Mouse (Mus musculus) CD4-positive helper T cell, adult 2 months (primary cell): ENCODE measurements at regions not wholly inside any gene's neighbourhood (a gene's known extent, or its start where the extent isn't known, plus 50 kb on each side); places are given as distances from the start of the nearest gene placed in this dataset.

Experiments used
- DNase-seq: peaks from one replicate; pipeline ENCODE4 v3.0.0-alpha.2; 2012; ENCODE audit warnings: low read depth, missing footprints, low spot score

- no peak for DNase-seq
Measured at GRCm38 (mm10) chr2:45369914-45370614, 252.9 kb upstream of the Zeb2 start.

- DNase-seq, result no peak
Measured at GRCm38 (mm10) chr2:45369432-45369831, 252.2 kb upstream of the Zeb2 start.

- DNase-seq, result no peak
Measured at GRCm38 (mm10) chr2:45367436-45368193, 250.4 kb upstream of the Zeb2 start.

DNA sequence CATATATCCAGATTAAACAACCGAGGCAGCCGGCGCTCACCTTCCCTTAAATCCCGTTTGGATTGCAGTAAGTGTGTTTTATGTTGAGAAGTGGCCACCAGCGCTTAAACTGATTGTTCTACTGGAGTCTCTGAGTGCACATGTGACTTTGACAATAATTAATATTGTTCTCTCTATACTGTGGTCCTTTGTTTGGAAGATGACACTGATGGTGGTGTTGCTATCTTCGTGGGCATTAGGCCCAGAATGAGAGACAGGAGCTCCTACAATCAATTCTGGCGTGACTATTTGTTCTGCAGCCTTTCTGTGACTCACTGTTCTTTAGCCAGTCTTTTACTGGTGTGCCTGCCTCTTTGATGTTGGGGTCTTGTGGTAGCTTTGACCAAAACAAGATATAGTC is 240.1 kb upstream of the Zeb2 start:
- DNase-seq, result no peak

DNA sequence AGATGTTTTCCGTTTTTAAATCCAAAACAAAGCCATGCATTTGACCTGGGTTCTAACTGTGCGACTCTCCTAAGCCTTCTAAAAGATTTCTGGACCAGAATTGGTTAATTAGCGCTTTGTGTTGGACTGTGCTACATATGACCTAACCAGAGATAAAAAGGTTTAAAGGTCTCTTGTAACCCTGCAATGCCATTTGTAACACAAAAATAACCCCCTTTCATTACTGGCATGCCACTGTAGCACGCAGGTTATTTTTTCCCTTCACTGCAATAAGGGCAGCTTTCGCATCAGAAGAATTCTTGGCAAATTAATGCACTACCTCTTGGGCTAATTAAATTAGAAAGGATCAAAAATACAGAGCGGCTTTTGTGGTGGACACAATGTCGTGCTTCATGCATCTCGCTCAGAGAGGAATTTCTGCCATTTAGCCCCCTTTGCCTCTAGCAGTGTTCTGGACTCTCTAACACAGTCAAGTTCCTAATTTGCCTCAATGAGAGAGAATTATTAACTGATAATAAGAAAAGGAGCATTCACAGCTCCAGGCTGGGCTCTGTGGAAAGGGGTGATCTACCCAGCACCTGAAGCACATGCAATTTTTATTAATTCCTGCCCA is 239.5 kb upstream of the Zeb2 start:
- DNase-seq, result no peak

DNA sequence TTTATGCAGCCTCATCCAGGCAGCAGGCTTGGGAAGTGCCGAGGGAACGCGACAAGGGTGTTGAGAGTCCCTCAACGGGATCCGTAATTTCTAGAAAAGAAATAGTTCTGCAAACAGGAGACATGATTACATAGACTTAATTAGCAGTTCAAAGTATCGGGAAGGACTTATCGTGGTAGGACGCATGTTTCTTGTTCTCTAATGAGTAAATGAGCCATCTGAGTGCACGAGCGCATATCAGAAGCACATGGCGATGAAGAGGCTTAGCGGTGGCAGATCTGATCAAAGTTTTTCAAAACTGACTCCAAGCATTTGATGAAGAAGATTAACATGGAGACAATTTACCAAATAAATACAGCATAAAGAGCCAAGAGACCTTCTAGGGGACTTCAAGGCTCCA is 238.8 kb upstream of the Zeb2 start:
- DNase-seq, result no peak

DNA sequence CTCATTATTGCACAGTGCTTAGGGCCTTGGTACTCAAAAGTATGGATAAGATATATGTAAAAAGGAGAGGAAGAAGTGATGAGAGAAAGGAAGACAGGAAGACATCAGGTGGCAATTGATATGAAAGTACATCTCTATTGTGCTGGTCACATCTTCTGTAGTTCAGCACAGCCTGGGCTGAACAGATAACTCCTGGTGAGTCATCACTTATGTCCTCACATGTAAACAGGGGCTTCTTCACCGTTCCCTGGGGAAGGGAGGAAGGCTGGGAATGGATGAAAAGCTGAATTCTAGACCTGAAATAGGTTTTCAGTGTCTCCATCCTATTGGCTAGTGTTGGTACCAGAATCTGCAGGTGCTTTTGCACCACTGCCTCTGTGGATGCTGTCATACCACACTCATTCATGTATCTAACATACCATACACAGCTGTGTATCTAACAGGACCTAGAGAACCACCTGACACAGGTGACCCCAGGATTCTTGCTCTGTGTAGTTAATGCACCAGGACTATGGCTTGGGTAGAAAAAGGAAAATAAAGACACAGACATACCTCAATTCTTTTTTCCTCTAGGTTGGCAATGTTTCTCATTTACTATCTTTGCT is 234.4 kb upstream of the Zeb2 start:
- DNase-seq, result no peak

- DNase-seq, result no peak
Measured at GRCm38 (mm10) chr2:45346358-45346757, 229.2 kb upstream of the Zeb2 start.

- DNase-seq, result no peak
Measured at GRCm38 (mm10) chr2:45339866-45340265, 222.7 kb upstream of the Zeb2 start.

DNA sequence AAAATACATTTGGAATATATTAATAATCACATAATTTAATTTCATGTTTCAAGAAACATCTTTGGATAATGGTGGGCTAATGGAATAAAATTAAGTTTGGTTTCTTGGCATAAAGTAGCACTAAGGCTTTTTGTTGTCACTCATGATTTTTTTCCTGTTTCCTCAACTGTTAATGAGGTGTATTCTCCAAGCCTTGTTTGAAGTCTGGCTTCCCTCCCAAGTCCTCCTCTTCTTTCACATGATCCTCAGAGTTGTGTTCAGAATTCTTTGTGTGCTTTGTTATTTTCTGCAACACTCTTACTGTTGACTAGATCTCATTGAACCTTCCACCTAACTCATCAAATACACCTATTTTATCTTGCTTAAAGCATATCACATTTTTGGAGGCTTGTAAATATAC is 221.6 kb upstream of the Zeb2 start:
- no peak for DNase-seq

- no peak for DNase-seq
Measured at GRCm38 (mm10) chr2:45316945-45317565, 199.9 kb upstream of the Zeb2 start.

DNA sequence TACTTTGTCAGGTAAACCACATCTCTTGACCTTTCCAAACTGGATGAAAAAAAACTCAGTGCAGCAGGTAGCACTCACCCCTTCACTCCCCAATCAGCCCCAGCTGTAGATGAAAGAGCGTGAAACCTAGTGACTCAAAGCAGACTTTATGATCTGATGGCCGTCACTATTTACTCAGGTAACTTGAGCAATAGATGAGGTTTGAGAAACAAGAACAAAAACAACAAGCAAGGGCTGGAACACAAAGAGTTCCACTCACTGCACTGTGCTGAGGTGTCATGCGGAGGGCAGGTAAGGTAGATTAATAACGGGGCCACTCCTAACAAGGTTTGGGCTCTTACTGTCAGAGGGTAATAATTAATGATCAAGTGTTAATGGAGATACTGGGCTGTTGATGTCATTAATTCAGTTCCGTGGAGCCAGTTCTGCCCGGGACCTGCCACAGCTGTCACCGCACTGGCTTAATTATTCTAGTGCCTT is 170.4 kb upstream of the Zeb2 start:
- DNase-seq, result no peak

DNA sequence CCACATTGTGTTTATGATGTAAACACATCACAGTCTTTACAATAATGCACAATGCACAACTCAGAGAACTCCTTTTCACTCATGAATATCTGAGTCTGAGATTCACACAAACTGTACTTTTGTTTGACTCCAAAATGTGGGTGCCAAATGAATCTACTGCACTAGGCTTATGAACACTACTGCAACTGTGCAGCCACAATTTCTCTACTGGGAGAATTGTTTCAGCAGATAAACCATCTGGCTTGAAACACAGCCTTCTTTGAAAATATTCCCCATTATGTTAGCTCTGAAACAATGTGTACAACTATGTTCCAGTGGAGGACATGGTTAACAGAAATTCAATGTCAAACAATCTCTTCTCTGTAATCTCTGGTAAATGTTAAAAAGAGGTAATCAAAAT is 166.6 kb upstream of the Zeb2 start:
- no peak for DNase-seq

DNA sequence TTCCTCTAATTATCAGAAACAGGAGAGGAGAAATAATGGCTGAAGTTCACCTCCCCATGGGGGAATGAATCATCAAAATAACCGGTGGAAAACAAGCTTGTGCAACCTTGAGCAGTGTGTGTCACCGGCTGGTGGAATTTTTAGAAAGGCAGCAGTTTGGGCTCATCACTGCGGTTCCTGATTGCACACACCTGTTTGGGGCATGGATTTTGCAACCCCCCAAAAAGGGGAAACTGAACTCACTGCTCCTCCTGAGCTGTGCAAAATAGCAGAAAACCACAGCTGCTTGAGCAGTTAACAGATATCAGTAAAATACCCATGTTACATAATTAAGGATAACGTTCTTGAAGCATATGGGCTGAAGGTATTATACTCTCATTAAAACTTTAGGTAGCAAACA is 162.3 kb upstream of the Zeb2 start:
- no peak for DNase-seq

- DNase-seq, result no peak
Measured at GRCm38 (mm10) chr2:45277602-45278001, 160.4 kb upstream of the Zeb2 start.

- DNase-seq, result no peak
Measured at GRCm38 (mm10) chr2:45276703-45277102, 159.5 kb upstream of the Zeb2 start.

DNA sequence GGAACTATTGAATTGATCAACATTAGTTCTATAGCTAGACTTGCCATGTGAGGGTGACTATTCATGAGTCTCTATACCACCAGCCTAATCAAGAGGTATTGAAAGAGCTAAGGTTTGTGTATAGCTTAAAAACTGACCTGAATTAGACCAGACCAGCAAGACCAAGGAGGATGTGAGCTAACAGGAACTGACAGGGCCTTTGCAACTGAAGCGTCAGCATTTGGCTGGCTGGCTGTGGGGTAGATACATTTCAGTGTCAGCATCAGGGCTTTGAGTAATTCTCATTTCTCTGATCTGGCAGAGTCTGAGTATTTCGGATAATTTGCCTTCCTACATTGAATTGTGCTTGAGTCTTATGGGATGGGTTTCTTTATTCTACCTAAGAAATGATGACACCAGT is 152.8 kb upstream of the Zeb2 start:
- no peak for DNase-seq

- DNase-seq, result no peak
Measured at GRCm38 (mm10) chr2:45265819-45266218, 148.6 kb upstream of the Zeb2 start.

- no peak for DNase-seq
Measured at GRCm38 (mm10) chr2:45261949-45262348, 144.8 kb upstream of the Zeb2 start.

DNA sequence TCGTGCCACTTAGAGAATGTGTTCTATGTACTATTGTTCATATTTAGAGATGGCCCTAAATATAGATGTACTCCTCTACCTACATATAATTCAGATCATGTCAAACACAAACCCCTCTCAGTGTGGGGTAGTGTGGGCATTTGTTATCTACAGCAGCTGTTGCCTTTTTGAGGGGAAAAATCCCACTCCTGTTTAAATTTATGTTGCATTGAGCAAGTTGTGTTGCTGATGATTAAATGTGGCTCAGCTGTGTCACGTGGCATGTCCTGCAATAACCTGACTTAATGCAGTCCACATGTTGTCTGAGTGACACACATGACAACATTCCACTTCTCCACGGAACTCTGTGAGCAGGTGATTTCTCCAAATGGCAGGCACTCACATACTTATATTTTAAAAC is 141.7 kb upstream of the Zeb2 start:
- DNase-seq, result no peak

- no peak for DNase-seq
Measured at GRCm38 (mm10) chr2:45256373-45256772, 139.2 kb upstream of the Zeb2 start.

DNA sequence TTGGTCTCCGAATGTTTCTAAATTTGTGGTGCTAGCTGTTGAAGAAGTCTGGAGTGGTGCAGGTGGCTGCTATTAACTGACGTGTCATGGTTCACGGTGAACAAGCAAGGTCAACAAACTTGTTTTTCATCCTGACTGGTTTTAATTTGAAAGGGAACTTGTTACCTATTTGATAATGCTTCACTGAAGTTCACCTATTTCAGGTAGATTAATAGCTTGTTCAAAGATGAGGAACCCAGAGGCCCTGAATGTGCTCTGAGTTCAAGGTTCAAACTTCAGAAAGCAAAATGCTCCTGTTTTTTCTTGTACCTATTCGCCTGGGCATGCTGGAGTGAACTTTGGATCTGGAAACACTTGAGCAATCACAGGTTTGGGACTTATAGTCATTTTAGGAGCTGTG is 136.7 kb upstream of the Zeb2 start:
- DNase-seq, result no peak
